Mouse (Mus musculus): ENCODE measurements around the gene Alad. TPM values are rescaled to one million over a fixed set of nuclear protein-coding genes. Genes with fewer than 3 reads are reported as not detected.
"Not testable (repeated sequence)": the region's sequence is repeated elsewhere in the genome, so short reads cannot be mapped to it uniquely, and the experiment has no call there.

Alad gene
- polyA plus RNA-seq, 1 experiment from 2014 or later: 40.5 TPM

DNA sequence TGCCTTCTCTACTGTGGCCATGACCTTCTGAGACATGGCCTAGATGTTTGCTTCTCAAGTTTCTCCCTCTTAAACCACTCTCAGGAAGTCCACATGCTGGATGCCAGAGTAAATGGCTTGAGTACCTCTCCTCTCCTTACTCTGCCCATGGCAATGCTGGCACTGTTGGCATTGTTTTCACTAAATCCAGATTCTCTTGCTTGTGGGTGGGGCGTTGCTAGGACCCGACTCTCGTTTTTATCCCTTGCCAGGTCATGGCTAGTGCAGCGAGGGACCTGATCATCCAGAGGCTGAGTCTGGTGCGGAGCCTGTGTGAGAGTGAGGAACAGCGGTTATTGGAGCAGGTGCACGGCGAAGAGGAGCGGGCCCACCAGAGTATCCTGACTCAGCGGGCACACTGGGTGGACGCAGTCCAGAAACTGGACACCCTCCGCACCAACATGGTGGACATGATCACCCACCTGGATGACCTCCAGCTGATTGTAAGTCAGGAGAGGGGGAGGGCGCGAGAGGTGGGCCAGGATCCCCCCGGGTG, 33.5 kb downstream of the Alad start:
- ChIA-PET POLR2A (no interaction called here), CTCF (interaction anchor here (1.1 kb wide), 1 partner anchor 32 kb away, joined by 3 read pairs; no protein-coding TSS in a partner anchor)
- in situ Hi-C loops (cut with MboI; ENCODE audit: low pct_unique_long_range_greater_than_20kb): no loop called here
- DNase-seq (ENCODE audit: low read depth, low spot score): no peak
- ATAC-seq: no peak
- no peak for TF ChIP-seq CTCF (IDR thresholded peaks at IDR 0.05)
- no peaks in the 10 kb centered on the region for H3K27me3 ChIP-seq

DNA sequence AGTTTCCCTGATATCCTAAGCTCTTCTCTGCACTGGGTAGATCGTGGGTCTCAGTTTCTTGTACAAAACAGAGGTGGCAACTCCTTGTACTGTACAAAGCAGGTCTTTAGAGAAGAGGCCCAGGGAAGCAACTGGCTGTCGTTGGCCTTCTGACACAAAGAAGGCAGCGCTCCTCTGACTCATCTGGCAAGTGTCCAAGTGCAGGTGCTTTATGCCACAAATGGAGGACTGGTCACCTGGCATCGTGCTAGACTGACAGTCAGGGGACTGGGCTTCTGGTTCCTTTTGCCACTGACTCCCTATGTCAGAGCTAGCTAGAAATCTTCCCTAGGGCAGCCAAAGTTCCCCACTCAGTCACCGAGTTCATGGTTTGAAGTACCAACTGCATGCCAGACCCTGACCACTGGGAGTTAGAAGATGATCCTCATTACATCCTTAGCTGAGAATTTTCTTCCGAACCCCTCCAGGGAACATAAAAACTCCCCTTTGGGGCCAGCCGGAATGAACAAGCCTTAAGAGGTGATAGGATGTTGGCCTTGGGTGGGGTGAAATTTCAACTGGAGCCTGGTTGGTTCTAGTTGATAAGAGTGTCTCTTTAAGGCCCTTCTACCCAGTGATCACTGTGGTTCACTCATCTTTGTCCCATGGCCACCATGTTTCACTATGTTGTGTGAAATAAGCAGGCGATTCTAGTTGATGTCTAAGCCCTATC, 34.1 kb downstream of the Alad start:
- ATAC-seq (no peak), DNase-seq (ENCODE audit: low read depth, low spot score) (no peak)
- no peaks in the 10 kb centered on the region for H3K27me3 ChIP-seq
- no peak for TF ChIP-seq CTCF (IDR thresholded peaks at IDR 0.05)
- ChIA-PET CTCF (interaction anchor here (1.0 to 1.1 kb wide), 2 partner anchors 9 to 33 kb away, joined by 3 to 4 read pairs; no protein-coding TSS in a partner anchor), POLR2A (interaction anchor here (0.7 kb wide), 2 partner anchors 31 to 55 kb away, joined by 3 read pairs; no protein-coding TSS in a partner anchor)
- in situ Hi-C loops (cut with MboI; ENCODE audit: low pct_unique_long_range_greater_than_20kb): no loop called here

DNA sequence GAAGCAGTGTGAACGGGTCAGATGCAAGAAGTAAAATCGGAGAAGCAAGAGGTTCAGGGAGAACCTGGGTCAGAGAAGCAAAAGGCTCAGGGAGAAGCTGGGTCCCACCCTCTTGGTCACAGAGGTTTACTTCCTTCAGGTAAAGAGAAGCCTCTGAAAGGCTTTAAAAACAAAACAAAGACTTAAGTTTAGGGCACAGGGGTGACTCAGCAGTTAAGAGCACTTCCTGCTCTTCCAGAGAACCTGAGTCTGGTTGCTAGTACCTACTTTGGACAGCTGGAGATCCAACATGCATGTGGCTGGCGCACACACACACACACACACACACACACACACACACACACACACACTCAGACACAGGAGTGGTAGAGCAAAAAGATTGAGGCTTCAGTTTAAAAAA, 34.8 kb downstream of the Alad start:
- no peaks in the 10 kb centered on the region for H3K27me3 ChIP-seq
- in situ Hi-C loops (cut with MboI; ENCODE audit: low pct_unique_long_range_greater_than_20kb): no loop called here
- DNase-seq (ENCODE audit: low read depth, low spot score): no peak
- ChIA-PET POLR2A (interaction anchor here (0.7 kb wide), 2 partner anchors 30 to 54 kb away, joined by 3 read pairs; no protein-coding TSS in a partner anchor), CTCF (interaction anchor here (1.0 kb wide), 1 partner anchor 9 kb away, joined by 4 read pairs; no protein-coding TSS in a partner anchor)
- ATAC-seq: no peak
- TF ChIP-seq CTCF (IDR thresholded peaks at IDR 0.05): no peak

DNA sequence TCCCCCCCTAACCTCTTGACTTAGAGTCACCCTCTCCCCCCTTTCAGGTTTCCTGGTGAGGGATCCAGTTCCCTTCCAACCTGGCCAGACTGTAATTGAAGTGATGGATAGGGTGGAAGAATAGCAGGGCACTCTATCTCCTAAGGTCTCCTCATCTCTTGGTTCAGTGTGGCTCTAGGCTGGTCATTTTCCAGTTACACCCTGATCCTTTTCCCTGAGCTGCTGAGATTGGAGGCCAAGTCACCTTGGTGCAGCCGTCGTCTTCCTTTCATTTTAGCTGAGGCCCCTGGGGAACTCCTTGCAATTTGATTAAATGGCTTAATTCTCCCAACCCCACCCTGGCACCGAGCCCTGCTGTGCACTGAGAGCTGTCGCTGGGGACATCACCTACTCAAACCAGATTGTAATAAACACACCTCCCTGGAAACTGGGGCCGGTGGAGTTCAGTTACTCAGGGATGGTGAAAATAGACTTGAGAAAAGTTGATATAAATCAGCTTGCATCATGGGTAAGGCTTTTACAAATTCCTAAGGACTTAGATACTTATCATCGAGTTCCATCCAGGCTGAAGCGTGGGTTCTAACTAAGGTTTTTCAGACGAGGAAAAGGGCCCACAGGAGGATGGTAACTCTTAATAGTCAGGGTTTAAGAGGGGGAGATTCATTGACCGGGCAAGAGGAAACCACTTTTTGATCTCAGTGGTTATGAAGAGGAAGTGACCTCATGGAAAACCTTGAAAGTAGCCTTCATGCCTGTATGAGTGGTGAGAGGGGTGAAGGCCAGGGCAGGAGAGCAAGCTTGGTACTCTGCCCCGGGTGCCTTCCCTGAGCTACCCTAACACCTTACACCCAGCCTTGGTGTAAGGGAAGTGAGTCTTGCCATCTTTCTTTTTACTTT, 38.8 kb downstream of the Alad start:
- H3K27me3 ChIP-seq: no peaks in the 10 kb centered on the region
- no peak for DNase-seq (ENCODE audit: low read depth, low spot score)
- ATAC-seq: no peak
- in situ Hi-C loops (cut with MboI; ENCODE audit: low pct_unique_long_range_greater_than_20kb): no loop called here
- ChIA-PET CTCF (no interaction called here), POLR2A (no interaction called here)
- TF ChIP-seq CTCF (IDR thresholded peaks at IDR 0.05): no peak

DNA sequence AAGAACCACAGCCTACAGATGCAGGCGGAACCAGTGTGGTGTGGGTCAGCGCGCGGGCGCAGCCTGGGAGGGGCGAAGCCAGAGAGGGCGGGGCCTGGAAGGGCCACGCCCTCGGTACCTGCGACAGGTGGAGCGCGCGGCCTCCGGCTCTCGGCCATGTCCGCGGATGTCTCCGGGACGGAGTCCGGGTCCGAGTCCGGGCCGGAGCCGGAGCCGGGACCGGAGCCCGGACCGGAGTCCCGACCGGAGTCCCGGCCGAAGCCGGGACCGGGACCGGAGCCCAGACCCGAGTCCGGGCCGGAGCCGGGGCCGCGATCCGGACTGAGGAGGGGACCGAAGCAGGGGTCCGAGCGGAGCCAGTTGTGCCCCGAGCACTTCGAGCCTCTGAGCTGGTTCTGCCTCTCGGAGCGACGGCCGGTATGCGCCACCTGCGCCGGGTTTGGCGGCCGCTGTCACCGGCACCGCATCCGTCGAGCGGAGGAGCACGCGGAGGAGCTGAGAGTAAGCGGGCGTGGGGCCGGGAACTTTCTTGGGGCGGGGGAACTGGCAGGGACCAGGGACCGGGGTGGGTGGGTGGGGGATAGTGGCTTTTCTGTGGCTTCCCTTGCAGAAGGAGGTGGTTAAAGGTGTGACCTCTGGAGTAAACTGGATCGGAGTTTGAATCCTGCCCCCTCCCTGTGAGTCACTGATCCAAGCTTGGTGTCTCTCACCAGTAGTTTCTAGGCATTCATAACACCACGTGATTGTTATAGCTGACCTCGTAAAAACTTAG, 39.6 kb downstream of the Alad start, which contains the start of gene Bspry:
Gene Bspry, plus strand, starts transcription at position 117 of the 772 bp plus-strand sequence.
- no peaks in the 10 kb centered on the region for H3K27me3 ChIP-seq
- no peak for ATAC-seq
- in situ Hi-C loops (cut with MboI; ENCODE audit: low pct_unique_long_range_greater_than_20kb): no loop called here
- ChIA-PET CTCF (no interaction called here), POLR2A (no interaction called here)
- no peak for DNase-seq (ENCODE audit: low read depth, low spot score)
- no peak for TF ChIP-seq CTCF (IDR thresholded peaks at IDR 0.05)

DNA sequence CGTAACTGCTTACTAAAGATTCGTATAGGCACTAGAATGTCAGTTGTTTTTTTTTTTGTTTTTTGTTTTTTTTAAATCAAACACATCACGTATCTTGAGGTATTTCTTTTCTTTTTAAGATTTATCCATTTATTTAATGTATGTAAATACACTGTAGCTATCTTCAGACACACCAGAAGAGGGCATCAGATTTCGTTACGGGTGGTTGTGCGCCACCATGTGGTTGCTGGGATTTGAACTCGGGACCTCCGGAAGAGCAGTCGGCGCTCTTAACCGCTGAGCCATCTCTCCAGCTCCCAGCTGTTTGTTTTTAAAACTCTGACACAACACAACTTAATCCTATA, 40.2 kb downstream of the Alad start:
- POLR2A ChIA-PET; in situ Hi-C loops (cut with MboI; ENCODE audit: low pct_unique_long_range_greater_than_20kb); H3K27me3 ChIP-seq; DNase-seq (ENCODE audit: low read depth, low spot score); ATAC-seq; CTCF ChIA-PET: not testable (repeated sequence)

DNA sequence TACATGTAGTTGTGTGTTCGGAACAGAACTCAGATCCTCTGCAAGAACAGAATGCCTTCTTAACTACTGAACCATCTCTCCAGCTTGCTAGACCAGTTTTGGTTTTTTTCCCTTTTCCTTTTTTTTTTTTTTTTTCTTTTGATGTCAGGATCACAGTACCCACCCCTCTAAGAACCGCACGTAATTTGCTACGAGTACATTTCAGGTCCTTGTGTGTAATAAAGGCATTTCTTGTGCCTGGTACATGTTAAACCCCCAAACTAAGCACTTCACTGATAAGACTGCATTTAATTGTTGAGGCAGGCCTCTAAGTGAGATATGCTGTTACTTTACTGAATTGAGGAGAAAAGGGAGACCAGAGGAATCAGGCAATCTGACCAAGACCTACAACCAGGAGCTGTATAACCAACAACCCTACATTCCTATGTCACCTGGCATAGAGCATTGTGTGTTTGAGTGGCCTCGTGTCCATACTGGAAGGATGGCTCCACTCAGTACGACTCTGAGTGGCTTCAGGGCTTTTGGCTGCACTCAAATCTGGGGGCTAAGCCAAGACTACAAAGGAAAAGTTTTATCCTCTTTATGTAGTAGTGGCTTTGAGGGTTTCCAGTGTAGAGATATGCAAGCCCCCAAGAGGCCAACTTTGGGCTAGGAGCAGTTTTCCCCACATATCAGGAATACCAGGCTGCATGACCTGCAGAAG, 42.0 kb downstream of the Alad start:
- TF ChIP-seq CTCF (IDR thresholded peaks at IDR 0.05): no peak
- DNase-seq (ENCODE audit: low read depth, low spot score) (no peak), ATAC-seq (no peak)
- no peaks in the 10 kb centered on the region for H3K27me3 ChIP-seq
- ChIA-PET POLR2A (no interaction called here), CTCF (no interaction called here)
- in situ Hi-C loops (cut with MboI; ENCODE audit: low pct_unique_long_range_greater_than_20kb): no loop called here

DNA sequence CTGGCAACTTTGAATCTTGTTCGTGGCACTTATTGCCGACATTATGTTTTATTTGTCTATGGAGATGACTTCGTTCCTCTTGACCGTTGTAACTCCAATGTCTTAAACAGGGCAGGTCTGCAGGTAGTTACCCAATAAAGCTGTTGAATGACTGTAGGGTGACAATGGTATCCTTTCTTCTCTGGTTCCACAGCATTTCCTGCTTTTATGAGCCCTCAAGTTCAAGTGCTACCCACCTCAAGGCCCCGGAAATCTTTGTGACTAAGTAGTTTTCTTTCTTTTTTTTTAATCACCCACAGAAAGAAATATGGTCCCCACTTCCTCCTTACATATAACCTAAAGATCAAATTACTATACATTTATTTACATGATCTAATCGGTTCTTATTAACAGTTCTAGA, 43.9 kb downstream of the Alad start:
- H3K27me3 ChIP-seq: no peaks in the 10 kb centered on the region
- POLR2A ChIA-PET: interaction anchor here (0.7 kb wide), 1 partner anchor 26 kb away, joined by 3 read pairs; no protein-coding TSS in a partner anchor
- CTCF ChIA-PET: interaction anchor here (0.6 to 1.1 kb wide), 2 partner anchors 8 to 19 kb away, joined by 3 to 4 read pairs; no protein-coding TSS in a partner anchor
- TF ChIP-seq CTCF (IDR thresholded peaks at IDR 0.05): no peak
- ATAC-seq (no peak), DNase-seq (ENCODE audit: low read depth, low spot score) (no peak)
- in situ Hi-C loops (cut with MboI; ENCODE audit: low pct_unique_long_range_greater_than_20kb): no loop called here

DNA sequence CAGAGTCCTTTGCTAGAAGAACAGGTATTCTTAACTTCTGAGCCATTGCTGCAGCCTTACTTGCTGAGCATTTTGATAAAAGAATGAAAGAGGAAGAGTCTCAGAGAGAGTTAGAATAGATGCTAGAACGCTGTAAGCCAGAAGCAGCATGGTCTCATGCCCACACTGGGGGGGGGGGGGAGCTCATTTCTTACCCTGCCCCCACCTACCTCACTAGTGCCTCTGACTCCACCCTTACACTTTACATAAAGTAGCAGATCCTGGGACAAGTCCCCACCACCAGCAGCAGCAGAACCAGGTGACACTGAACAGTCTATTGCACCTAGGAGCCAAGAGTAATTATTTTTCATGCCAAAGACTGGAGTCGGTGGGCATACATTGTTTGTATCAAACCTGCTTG, 44.6 kb downstream of the Alad start:
- ChIA-PET CTCF (interaction anchor here (0.6 kb wide), 1 partner anchor 20 kb away, joined by 3 read pairs; no protein-coding TSS in a partner anchor), POLR2A (interaction anchor here (0.7 kb wide), 1 partner anchor 26 kb away, joined by 3 read pairs; no protein-coding TSS in a partner anchor)
- DNase-seq (ENCODE audit: low read depth, low spot score) (no peak), ATAC-seq (no peak)
- no peaks in the 10 kb centered on the region for H3K27me3 ChIP-seq
- in situ Hi-C loops (cut with MboI; ENCODE audit: low pct_unique_long_range_greater_than_20kb): no loop called here
- TF ChIP-seq CTCF (IDR thresholded peaks at IDR 0.05): no peak

All from Patski (cell line).